Mouse (Mus musculus) CH12.LX (cell line): ENCODE measurements around the gene Tspan10. TPM values are rescaled to one million over a fixed set of nuclear protein-coding genes. Genes with fewer than 3 reads are reported as not detected.

Experiments
- DNase-seq: peaks from one replicate; pipeline ENCODE4 v3.0.0-alpha.2; 2013; ENCODE audit errors: extremely low read depth
- H3K27ac ChIP-seq: 2 replicates; pipeline ENCODE4 v1.5.1; 2012; ENCODE audit warnings: low read depth, mild to moderate bottlenecking, control low read depth, moderate library complexity; ENCODE audit not compliant: insufficient read depth
- H3K27me3 ChIP-seq: replicated peaks from 2 replicates; pipeline ENCODE3; 2012; ENCODE audit warnings: inconsistent platforms
- H3K36me3 ChIP-seq, 2 experiments: replicated peaks in 1 of 2; 2 replicates each; pipeline versions ENCODE3 to v1.6.1; 2012; ENCODE audit warnings: inconsistent platforms in 1 of 2, low read length in 1 of 2, mild to moderate bottlenecking in 1 of 2, mixed read lengths in 1 of 2, moderate library complexity in 1 of 2; ENCODE audit not compliant: control insufficient read depth in 1 of 2, insufficient read depth in 1 of 2
- H3K4me1 ChIP-seq, 2 experiments: 2 replicates each; pipeline ENCODE4 v1.6.1; 2012; ENCODE audit warnings: inconsistent platforms in 1 of 2, moderate library complexity in 1 of 2; ENCODE audit not compliant: insufficient read depth in 2 of 2, control insufficient read depth in 1 of 2
- H3K4me2 ChIP-seq: 2 replicates; pipeline ENCODE4 v1.6.1; 2012; ENCODE audit warnings: low read depth, mild to moderate bottlenecking, control low read depth; ENCODE audit not compliant: poor library complexity, insufficient read depth, severe bottlenecking
- H3K4me3 ChIP-seq, 3 experiments: fragments of 150-350 bp in 1 of 3; sonication (generic) in 1 of 3; replicated peaks in 1 of 3; 2 replicates each; pipeline versions ENCODE3 to v1.5.1; 2011 to 2012; ENCODE audit warnings: low read depth in 2 of 3, low read length in 2 of 3, mild to moderate bottlenecking in 2 of 3, moderate library complexity in 2 of 3, control low read depth in 1 of 3, improper control_type of control experiment in 1 of 3, inconsistent platforms in 1 of 3, mixed read lengths in 1 of 3; ENCODE audit not compliant: poor library complexity in 1 of 3
- H3K79me2 ChIP-seq: replicated peaks from 2 replicates; pipeline ENCODE4 v1.6.1; 2012; ENCODE audit warnings: mild to moderate bottlenecking, moderate library complexity; ENCODE audit not compliant: control insufficient read depth, poor library complexity, insufficient read depth, severe bottlenecking; ENCODE audit errors: extremely low read depth
- H3K9ac ChIP-seq: 2 replicates; pipeline ENCODE4 v1.6.1; 2012; ENCODE audit warnings: low read depth, mild to moderate bottlenecking, control low read depth, moderate library complexity; ENCODE audit not compliant: insufficient read depth
- H3K9me3 ChIP-seq: replicated peaks from 2 replicates; pipeline ENCODE3; 2012; ENCODE audit warnings: low read length, inconsistent platforms, mixed read lengths
- BHLHE40 ChIP-seq: IDR thresholded peaks from 2 replicates; pipeline ENCODE4 v1.6.1; 2011; ENCODE audit warnings: mild to moderate bottlenecking, low read depth, low read length, improper control_type of control experiment
- CHD1 ChIP-seq: IDR thresholded peaks from 2 replicates; pipeline ENCODE4 v1.6.1; 2012; ENCODE audit warnings: low read depth, low read length, improper control_type of control experiment, inconsistent platforms
- CHD2 ChIP-seq: IDR thresholded peaks from 2 replicates; pipeline ENCODE4 v1.6.1; 2011; ENCODE audit warnings: low read length, improper control_type of control experiment
- CTCF ChIP-seq, 2 experiments: IDR thresholded peaks in 1 of 2; conservative IDR thresholded peaks in 1 of 2; 2 replicates each; pipeline ENCODE4 v1.5.1; 2011 to 2012; ENCODE audit warnings: low read depth in 2 of 2, low read length in 2 of 2, improper control_type of control experiment in 1 of 2, inconsistent platforms in 1 of 2, mild to moderate bottlenecking in 1 of 2, moderate library complexity in 1 of 2
- ELF1 ChIP-seq: IDR thresholded peaks from 2 replicates; pipeline ENCODE4 v1.6.1; 2014; ENCODE audit warnings: low read depth, mild to moderate bottlenecking, inconsistent platforms, low read length, improper control_type of control experiment
- EP300 ChIP-seq: IDR thresholded peaks from 2 replicates; pipeline ENCODE4 v1.6.1; 2011; ENCODE audit warnings: low read length, improper control_type of control experiment
- JUN ChIP-seq: IDR thresholded peaks from 2 replicates; pipeline ENCODE4 v1.6.1; 2011; ENCODE audit warnings: low read depth, mild to moderate bottlenecking, low read length, improper control_type of control experiment, moderate library complexity; ENCODE audit not compliant: insufficient read depth
- JUND ChIP-seq: conservative IDR thresholded peaks from 2 replicates; pipeline ENCODE4 v1.6.1; 2011; ENCODE audit warnings: low read depth, low read length, improper control_type of control experiment
- KAT2A ChIP-seq: IDR thresholded peaks from 2 replicates; pipeline ENCODE4 v1.6.1; 2012; ENCODE audit warnings: low read length, improper control_type of control experiment, inconsistent platforms; ENCODE audit not compliant: insufficient replicate concordance
- MAX ChIP-seq: IDR thresholded peaks from 2 replicates; pipeline ENCODE4 v1.6.1; 2011; ENCODE audit warnings: low read length, improper control_type of control experiment
- MAZ ChIP-seq: IDR thresholded peaks from 2 replicates; pipeline ENCODE4 v1.6.1; 2012; ENCODE audit warnings: low read depth, mild to moderate bottlenecking, inconsistent platforms, low read length, improper control_type of control experiment, moderate library complexity
- PAX5 ChIP-seq: IDR thresholded peaks from 2 replicates; pipeline ENCODE4 v1.6.1; 2012; ENCODE audit warnings: low read length, inconsistent platforms, mixed read lengths
- POLR2AphosphoS2 ChIP-seq: IDR thresholded peaks from 2 replicates; pipeline ENCODE4 v1.6.1; 2011; ENCODE audit warnings: low read depth, low read length, improper control_type of control experiment
- RAD21 ChIP-seq: IDR thresholded peaks from 2 replicates; pipeline ENCODE4 v1.6.1; 2011; ENCODE audit warnings: low read depth, mild to moderate bottlenecking, low read length, improper control_type of control experiment, moderate library complexity
- SIN3A ChIP-seq: IDR thresholded peaks from 2 replicates; pipeline ENCODE4 v1.6.1; 2012; ENCODE audit warnings: low read length, improper control_type of control experiment, inconsistent platforms
- TBP ChIP-seq: conservative IDR thresholded peaks from 2 replicates; pipeline ENCODE4 v1.6.1; 2011; ENCODE audit warnings: low read depth, low read length, improper control_type of control experiment
- TCF12 ChIP-seq: IDR thresholded peaks from 2 replicates; pipeline ENCODE4 v1.6.1; 2014; ENCODE audit warnings: low read depth, mild to moderate bottlenecking, inconsistent platforms, low read length, improper control_type of control experiment
- UBTF ChIP-seq: IDR thresholded peaks from 2 replicates; pipeline ENCODE4 v1.6.1; 2012; ENCODE audit warnings: low read depth, mild to moderate bottlenecking, inconsistent platforms, low read length, improper control_type of control experiment, moderate library complexity
- USF2 ChIP-seq: conservative IDR thresholded peaks from 2 replicates; pipeline ENCODE4 v1.6.1; 2011; ENCODE audit warnings: low read depth, low read length, improper control_type of control experiment
- ZC3H11A ChIP-seq: IDR thresholded peaks from 2 replicates; pipeline ENCODE4 v1.6.1; 2012; ENCODE audit warnings: low read depth, mild to moderate bottlenecking, inconsistent platforms, low read length, improper control_type of control experiment
- ZKSCAN1 ChIP-seq: IDR thresholded peaks from 2 replicates; pipeline ENCODE4 v1.6.1; 2012; ENCODE audit warnings: low read depth, inconsistent platforms, low read length, improper control_type of control experiment, borderline replicate concordance
- ZMIZ1 ChIP-seq: IDR thresholded peaks from 2 replicates; pipeline ENCODE4 v1.6.1; 2012; ENCODE audit warnings: low read depth, mild to moderate bottlenecking, inconsistent platforms, low read length, improper control_type of control experiment
- ZNF384 ChIP-seq: IDR thresholded peaks from 2 replicates; pipeline ENCODE4 v1.6.1; 2012; ENCODE audit warnings: low read depth, low read length, improper control_type of control experiment, inconsistent platforms
- dilution Hi-C: fragments of 300-500 bp; cut with MboI; formaldehyde crosslinking; loops from 2 replicates; pipeline ENCODE4 v1.14.3; 2020; ENCODE audit warnings: low sequenced_read_pairs; ENCODE audit not compliant: extremely low pct_unique_long_range_greater_than_20kb, extremely low pct_ligation_motif_present
- in situ Hi-C: fragments of 300-500 bp; cut with MboI; formaldehyde crosslinking; loops from 3 replicates; pipeline ENCODE4 v1.14.3; 2019; ENCODE audit warnings: low sequenced_read_pairs, low pct_ligation_motif_present, low pct_unique_long_range_greater_than_20kb, mixed read lengths
- polyA plus RNA-seq: library from polyadenylated mRNA; unstranded; fragments of >175 nt; gene quantifications from 2 replicates; pipeline ENCODE4 v1.2.1, GENCODE M21; 2012; ENCODE audit warnings: low read depth; ENCODE audit not compliant: insufficient read length
- total RNA-seq, 2 experiments: library from RNA; depleted of rRNA; stranded (reverse); fragments of 300-350 nt in 1 of 2; fragments of >200 nt in 1 of 2; gene quantifications; 2 replicates each; pipeline ENCODE4 v1.2.3; 2012 to 2014

The Tspan10 gene
- total and polyA plus RNA-seq, 3 experiments: 0.08 to 0.31 (median 0.30) TPM

GRCm38 (mm10) chr11:120485251-120485650 lies 42.8 kb downstream of the Tspan10 start:
- H3K9ac ChIP-seq: peak overlapping the region; percentile 72
- TF ChIP-seq KAT2A (no peak), ZKSCAN1 (no peak), EP300 (no peak), USF2 (no peak), POLR2AphosphoS2 (no peak), SIN3A (no peak), MAX (no peak), MAZ (no peak)
- H3K27me3 ChIP-seq: no peaks in the 10 kb centered on the region
- peaks cover 64 to 83% of the 10 kb centered on the region in 2 experiments for H3K36me3 ChIP-seq
- no peaks in the 10 kb centered on the region for H3K9me3 ChIP-seq
- dilution Hi-C loops (no loop called here), in situ Hi-C loops (loop anchor here (5.0 kb wide), 1 partner anchor 77 kb away; no protein-coding TSS in a partner anchor)
- H3K4me1 ChIP-seq: peaks cover 8 to 31% of the 10 kb centered on the region in 2 experiments
- peak overlapping the region; percentile 89 for H3K4me2 ChIP-seq
- H3K27ac ChIP-seq: no peak overlapping the region
- no peak for DNase-seq
- H3K79me2 ChIP-seq: peaks cover 26% of the 10 kb centered on the region
- H3K4me3 ChIP-seq: peak overlapping the region; percentile 71 to 100 (median 85)

- H3K27me3 ChIP-seq: no peaks in the 10 kb centered on the region
- H3K36me3 ChIP-seq: peaks cover 39 to 59% of the 10 kb centered on the region in 2 experiments
- dilution Hi-C loops (no loop called here), in situ Hi-C loops (loop anchor here (5.0 kb wide), 1 partner anchor 74 kb away; no protein-coding TSS in a partner anchor)
- peak in 1 of 2 experiments; percentile 41; a peak in 2 of 4 replicates for TF ChIP-seq CTCF (conservative IDR thresholded peaks at IDR 0.05 in 1 of 2, IDR thresholded peaks at IDR 0.05 in 1 of 2; ENCODE audit: low read depth in 2 of 2, low read length in 2 of 2)
- TF ChIP-seq JUN: no peak
- peaks cover 29% of the 10 kb centered on the region for H3K79me2 ChIP-seq
- H3K9me3 ChIP-seq: no peaks in the 10 kb centered on the region
- H3K4me2 ChIP-seq: no peak overlapping the region
- no peak overlapping the region for H3K4me3 ChIP-seq
- H3K9ac ChIP-seq: no peak overlapping the region
- H3K27ac ChIP-seq: no peak overlapping the region
- no peak for DNase-seq
- H3K4me1 ChIP-seq: peaks cover 21 to 52% of the 10 kb centered on the region in 2 experiments
These were observed 46.1 kb downstream of the Tspan10 start for GRCm38 (mm10) chr11:120488516-120488915.

DNA sequence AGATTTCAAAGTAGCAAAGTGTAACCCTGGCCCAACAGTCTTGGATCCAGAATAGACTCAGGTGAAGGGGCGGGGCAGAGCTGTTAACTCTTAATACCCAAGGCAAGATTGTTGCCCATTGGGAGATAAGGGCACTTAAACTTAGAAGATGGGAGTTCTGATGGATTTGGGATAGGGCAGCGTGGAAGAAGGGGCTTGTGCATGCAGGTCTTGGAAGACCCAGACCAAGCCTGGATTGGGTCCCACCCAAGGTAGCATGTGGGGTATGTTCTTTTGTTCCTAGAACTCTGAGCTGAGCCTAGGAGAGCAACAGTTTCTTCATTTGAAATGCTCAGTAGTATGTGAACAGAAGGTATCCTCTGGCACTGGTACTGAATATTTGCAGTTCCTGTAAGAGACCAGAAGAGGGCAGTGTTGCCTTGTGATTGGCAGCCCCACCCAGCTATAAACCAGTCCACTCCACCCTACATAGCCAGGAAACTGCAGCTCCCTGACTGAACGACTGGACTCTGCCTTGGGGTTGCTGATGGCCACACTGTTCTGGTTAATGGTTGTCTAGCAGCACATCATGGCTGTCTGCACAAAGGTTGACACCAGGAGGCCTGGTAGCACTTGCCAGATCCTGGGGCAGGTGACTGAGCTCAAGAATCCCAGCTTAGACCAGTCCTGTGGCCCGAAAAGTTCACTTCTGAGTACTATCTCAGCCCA lies 46.8 kb downstream of the Tspan10 start:
- H3K9me3 ChIP-seq: no peaks in the 10 kb centered on the region
- peaks cover 29% of the 10 kb centered on the region for H3K79me2 ChIP-seq
- DNase-seq: peak; percentile 91
- H3K4me1 ChIP-seq: peaks cover 21 to 54% of the 10 kb centered on the region in 2 experiments
- no peak overlapping the region for H3K27ac ChIP-seq
- dilution Hi-C loops: no loop called here
- H3K27me3 ChIP-seq: no peaks in the 10 kb centered on the region
- no peak overlapping the region for H3K4me2 ChIP-seq
- no peak overlapping the region for H3K4me3 ChIP-seq
- no peak overlapping the region for H3K9ac ChIP-seq
- H3K36me3 ChIP-seq: peaks cover 37 to 63% of the 10 kb centered on the region in 2 experiments
- in situ Hi-C loops: loop anchor here (5.0 kb wide), 1 partner anchor 73 kb away; no protein-coding TSS in a partner anchor
- TF ChIP-seq MAZ (0 out of 2 replicates have a peak, but pooled peaks have one; percentile 72), ZC3H11A (peak; percentile 39; the same call in 1 of the 2 replicates), RAD21 (peak; percentile 89), UBTF (no peak), CHD2 (no peak), CHD1 (no peak), CTCF (conservative IDR thresholded peaks at IDR 0.05 in 1 of 2, IDR thresholded peaks at IDR 0.05 in 1 of 2; ENCODE audit: low read depth in 2 of 2, low read length in 2 of 2) (peak; percentile 94 to 99), JUND (no peak; the same call in 1 of the 2 replicates), TBP (no peak), ELF1 (peak; percentile 53), ZMIZ1 (peak; percentile 8; the same call in 1 of the 2 replicates), TCF12 (0 out of 2 replicates have a peak, but pooled peaks have one; percentile 13), BHLHE40 (0 out of 2 replicates have a peak, but pooled peaks have one; percentile 11), ZNF384 (no peak), KAT2A (no peak), USF2 (no peak), EP300 (no peak), PAX5 (no peak)
